Mouse (Mus musculus): Measurements from ENCODE around the gene Tmem120a. TPM values are rescaled to one million over a fixed set of nuclear protein-coding genes. Genes with fewer than 3 reads are reported as not detected.

Tmem120a gene
- 59.4 and 63.0 TPM in 2 replicates for polyA plus RNA-seq (2014; fragmentation: Nextera tagmentation; extraction: Ambion mirVana)

DNA sequence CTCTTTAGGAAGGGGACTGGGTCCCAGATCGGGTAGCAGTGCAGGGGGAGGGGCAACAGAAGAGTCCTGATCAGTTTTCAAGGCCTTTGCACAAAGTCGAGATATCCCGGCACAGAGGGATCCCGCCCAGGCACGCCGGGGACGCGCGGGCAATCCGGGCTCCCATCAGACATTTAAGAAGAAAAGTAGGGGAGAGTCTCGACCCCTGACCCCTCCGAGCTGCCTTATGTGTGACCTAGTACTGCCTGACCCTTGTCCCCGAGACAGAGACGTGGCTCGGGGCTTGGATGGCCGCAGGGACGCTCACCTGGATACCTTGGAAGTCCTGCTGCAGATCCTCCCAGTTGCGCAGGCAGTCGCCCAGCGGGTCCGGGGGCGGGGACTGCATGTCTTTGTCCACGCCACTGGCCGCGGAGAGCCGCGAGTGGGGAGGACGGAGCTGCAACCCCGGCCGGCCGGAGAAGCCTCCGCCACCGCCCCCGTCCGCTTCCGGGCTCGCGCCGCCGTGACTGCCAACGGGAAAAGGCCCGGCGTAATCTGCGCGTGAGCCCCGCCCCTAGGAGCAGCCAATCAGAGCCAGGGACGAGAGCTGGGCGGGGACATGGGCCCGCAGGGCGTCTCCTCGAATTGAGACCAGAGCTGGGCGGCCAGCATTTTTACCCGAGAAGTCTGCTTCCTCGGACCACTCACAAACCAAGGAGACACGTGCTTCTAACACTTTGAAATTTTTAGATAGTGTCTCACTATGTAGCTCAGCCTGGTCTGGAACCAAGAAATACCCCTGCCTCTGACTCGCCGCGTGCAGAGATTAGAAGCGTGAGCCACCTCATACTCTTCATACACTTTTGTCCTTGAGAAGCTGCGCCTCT, at the start of gene Tmem120a:
Gene Tmem120a, minus strand, starts transcription at position 708 of the 869 bp plus-strand sequence.
- peak; percentile 95 for ATAC-seq (ENCODE audit: insufficient read depth, low FRiP score, low TSS enrichment)
- H3K27ac ChIP-seq (ENCODE audit: low read depth, low read length) = no peak within 1 kb of the TSS
- WGBS = 0% methylated on average over 60 of the region's 60 CpGs

DNA sequence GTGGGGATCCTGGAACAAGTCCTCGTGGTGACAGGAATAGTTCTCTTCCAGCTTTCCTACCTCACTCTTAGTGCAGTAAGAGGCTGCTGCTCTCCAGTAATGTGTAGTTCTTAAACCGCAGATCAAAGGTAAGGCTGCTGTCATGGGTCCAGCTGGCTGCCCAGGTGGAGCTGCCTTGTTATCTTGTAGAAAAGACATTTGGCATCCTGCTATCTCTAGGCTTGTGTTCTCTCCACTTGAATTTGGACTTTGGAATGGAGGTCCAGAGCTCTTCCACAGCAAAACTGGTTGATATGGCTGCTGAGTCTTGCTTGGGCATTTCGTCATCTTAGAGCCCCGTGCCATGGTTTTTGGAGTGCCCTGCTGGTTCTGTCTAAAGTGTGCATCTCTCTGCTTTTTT, 38.7 kb upstream of the Tmem120a start:
- ATAC-seq (ENCODE audit: insufficient read depth, low FRiP score, low TSS enrichment) (no peak), DNase-seq (ENCODE audit: low spot score) (no peak)
- 89% methylated on average over 4 of the region's 4 CpGs for WGBS
- Histone ChIP-seq H3K9ac (ENCODE audit: low read length) (no peak overlapping the region), H3K27ac (ENCODE audit: low read depth, low read length) (no peak overlapping the region), H3K36me3 (ENCODE audit: control insufficient read depth, insufficient read depth, low read length) (peaks cover 30% of the 10 kb centered on the region), H3K4me1 (ENCODE audit: control insufficient read depth, insufficient read depth, low read length) (peaks cover 8% of the 10 kb centered on the region; the same call in 1 of the 2 replicates), H3K4me2 (ENCODE audit: low read depth) (no peak overlapping the region), H3K9me3 (ENCODE audit: control insufficient read depth, low read length) (no peaks in the 10 kb centered on the region), H3K4me3 (ENCODE audit: low read depth, low read length) (no peak overlapping the region), H3K27me3 (ENCODE audit: control insufficient read depth, insufficient read depth, low read length) (no peaks in the 10 kb centered on the region)

More for the DNA sequence above, at the start of gene Tmem120a:
- H3K36me3 ChIP-seq (ENCODE audit: control insufficient read depth, insufficient read depth, low read length) = 0 out of 2 replicates have a peak, but pooled peaks cover 3% of the 10 kb centered on the region
- H3K9me3 ChIP-seq (ENCODE audit: control insufficient read depth, low read length) = no peaks in the 10 kb centered on the region; the same call in 1 of the 2 replicates
- peak within 1 kb of the TSS; percentile 79 for H3K9ac ChIP-seq (ENCODE audit: low read length)
- H3K27me3 ChIP-seq (ENCODE audit: control insufficient read depth, insufficient read depth, low read length) = no peaks in the 10 kb centered on the region
- peak within 1 kb of the TSS; percentile 96 for H3K4me2 ChIP-seq (ENCODE audit: low read depth)
- H3K4me3 ChIP-seq (ENCODE audit: low read depth, low read length) = peak within 1 kb of the TSS; percentile 95
- peaks cover 7% of the 10 kb centered on the region for H3K4me1 ChIP-seq (ENCODE audit: control insufficient read depth, insufficient read depth, low read length)
- peak; percentile 95 for DNase-seq (ENCODE audit: low spot score)

DNA sequence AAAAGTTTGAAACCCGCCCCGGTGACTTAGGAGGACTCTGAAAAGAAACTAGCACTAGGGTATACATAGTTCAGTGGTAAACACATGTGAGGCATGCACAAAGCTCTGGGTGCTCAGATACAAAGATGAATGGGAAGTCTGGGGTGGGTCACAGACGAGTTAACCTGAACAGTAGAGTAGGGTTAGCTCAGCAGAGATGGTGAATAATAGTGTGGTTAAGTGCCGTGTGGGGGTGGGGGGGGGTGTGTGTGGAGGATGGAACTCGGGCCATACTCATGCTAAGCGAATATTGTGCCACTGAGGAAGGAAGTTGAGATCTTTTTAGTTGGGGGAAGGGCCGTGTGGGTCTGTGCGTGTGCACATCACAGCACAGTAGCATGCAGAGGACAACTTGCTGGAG, 36.1 kb upstream of the Tmem120a start:
- no peak for ATAC-seq (ENCODE audit: insufficient read depth, low FRiP score, low TSS enrichment)
- Histone ChIP-seq H3K4me3 (ENCODE audit: low read depth, low read length) (no peak overlapping the region), H3K36me3 (ENCODE audit: control insufficient read depth, insufficient read depth, low read length) (peaks cover 11% of the 10 kb centered on the region), H3K4me2 (ENCODE audit: low read depth) (no peak overlapping the region), H3K9me3 (ENCODE audit: control insufficient read depth, low read length) (no peaks in the 10 kb centered on the region), H3K4me1 (ENCODE audit: control insufficient read depth, insufficient read depth, low read length) (peaks cover 8% of the 10 kb centered on the region; the same call in 1 of the 2 replicates), H3K9ac (ENCODE audit: low read length) (no peak overlapping the region), H3K27me3 (ENCODE audit: control insufficient read depth, insufficient read depth, low read length) (no peaks in the 10 kb centered on the region), H3K27ac (ENCODE audit: low read depth, low read length) (no peak overlapping the region)
- no peak for DNase-seq (ENCODE audit: low spot score)
- 92% methylated on average over 8 of the region's 8 CpGs for WGBS

DNA sequence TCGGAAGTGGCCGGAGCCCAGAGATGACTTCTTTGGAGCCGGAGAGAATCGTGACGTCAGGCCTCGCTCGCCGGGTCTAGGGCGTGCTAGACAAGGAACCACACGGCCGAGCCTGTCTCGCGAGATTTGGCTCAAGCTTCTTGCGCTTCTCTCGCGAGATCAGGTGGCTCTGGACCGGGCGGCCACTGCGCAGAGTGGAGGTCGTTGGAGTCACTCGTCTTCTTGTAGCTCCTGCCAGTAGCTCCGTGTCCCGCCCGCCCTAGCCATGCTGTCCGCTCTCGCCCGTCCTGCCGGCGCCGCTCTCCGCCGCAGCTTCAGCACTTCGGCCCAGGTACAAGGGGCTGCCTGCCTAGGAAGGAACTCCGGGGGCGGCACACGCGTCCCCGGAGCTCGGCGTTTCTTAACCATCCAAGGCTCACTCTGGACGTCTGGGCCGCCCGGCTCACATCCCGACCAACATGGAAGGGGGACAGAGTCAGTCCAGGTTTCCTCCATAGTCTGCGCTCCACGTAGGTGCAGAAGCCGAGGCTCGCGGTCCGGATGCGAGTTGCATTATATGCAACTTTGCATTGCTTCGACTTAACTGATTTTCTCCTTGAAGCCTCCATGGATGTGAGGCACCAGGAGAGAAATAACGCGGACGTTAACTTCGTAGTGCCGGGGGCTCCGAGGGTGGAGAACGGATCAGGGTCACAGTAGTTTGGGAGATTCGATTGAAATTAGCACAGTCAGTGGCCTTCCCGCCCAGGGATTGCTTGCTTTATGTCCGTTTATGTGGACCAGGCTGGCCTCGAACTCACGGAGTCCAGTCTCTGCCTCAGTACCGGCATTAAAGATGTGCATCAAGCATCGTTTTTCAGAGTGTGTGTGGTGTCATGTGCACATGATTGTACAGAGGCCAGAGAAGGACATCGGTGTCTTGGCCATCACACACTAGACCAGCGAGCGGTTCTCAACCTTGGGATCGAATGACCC, 34.5 kb upstream of the Tmem120a start, which contains the start of gene Mdh2:
Gene Mdh2, plus strand, starts transcription at position 10 of the 975 bp plus-strand sequence.
- peak within 1 kb of the TSS; percentile 73 for H3K4me2 ChIP-seq (ENCODE audit: low read depth)
- H3K9ac ChIP-seq (ENCODE audit: low read length) = peak within 1 kb of the TSS; percentile 91
- peaks cover 8% of the 10 kb centered on the region; the same call in 1 of the 2 replicates for H3K4me1 ChIP-seq (ENCODE audit: control insufficient read depth, insufficient read depth, low read length)
- peak within 1 kb of the TSS; percentile 91 for H3K27ac ChIP-seq (ENCODE audit: low read depth, low read length)
- H3K27me3 ChIP-seq (ENCODE audit: control insufficient read depth, insufficient read depth, low read length) = no peaks in the 10 kb centered on the region
- DNase-seq (ENCODE audit: low spot score) = peak; percentile 100
- 1% methylated on average over 67 of the region's 70 CpGs for WGBS
- peak; percentile 98 for ATAC-seq (ENCODE audit: insufficient read depth, low FRiP score, low TSS enrichment)
- peaks cover 3% of the 10 kb centered on the region for H3K36me3 ChIP-seq (ENCODE audit: control insufficient read depth, insufficient read depth, low read length)
- H3K9me3 ChIP-seq (ENCODE audit: control insufficient read depth, low read length) = no peaks in the 10 kb centered on the region
- peak within 1 kb of the TSS; percentile 71 for H3K4me3 ChIP-seq (ENCODE audit: low read depth, low read length)

DNA sequence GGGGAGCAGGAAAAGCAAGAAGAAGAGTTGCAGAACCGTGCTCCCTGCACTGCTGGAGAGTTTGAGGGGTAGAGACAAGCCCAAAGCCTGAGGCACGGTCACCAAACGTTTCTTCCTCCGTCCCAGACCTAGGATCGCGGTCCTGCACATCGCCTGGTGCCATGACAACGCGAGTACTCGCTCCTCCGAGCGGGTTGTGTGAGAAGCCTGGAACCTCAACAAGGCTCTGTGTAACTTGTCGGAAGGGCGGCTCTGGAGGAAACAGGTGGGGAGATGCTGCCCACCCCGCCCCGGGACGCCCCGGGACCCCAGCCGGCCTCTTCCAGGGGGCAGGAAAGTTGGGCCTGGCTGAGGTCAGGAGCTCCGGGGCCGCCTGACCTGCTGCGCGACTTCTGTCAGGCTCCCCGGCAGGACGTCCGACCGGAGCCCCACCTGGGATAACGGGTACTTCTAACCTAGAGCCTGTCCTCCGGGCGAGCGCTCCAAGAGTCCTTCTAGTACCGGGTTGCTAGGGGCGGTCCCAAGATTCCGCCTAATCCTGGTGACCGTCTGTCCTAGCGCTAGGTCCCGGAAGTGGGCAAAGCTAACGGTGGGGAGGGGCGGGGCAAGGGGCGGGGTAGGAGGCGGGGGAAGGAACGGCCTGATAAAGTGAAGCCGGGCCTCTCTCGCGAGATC, 33.7 kb upstream of the Tmem120a start, which contains the start of gene Styxl1:
Gene Styxl1, minus strand, starts transcription at position 590 of the 675 bp plus-strand sequence.
- DNase-seq (ENCODE audit: low spot score) (peak; percentile 63), ATAC-seq (ENCODE audit: insufficient read depth, low FRiP score, low TSS enrichment) (peak; percentile 93)
- under 1% methylated on average over 44 of the region's 45 CpGs for WGBS
- H3K4me3 ChIP-seq (ENCODE audit: low read depth, low read length) = peak within 1 kb of the TSS; percentile 71
- H3K27me3 ChIP-seq (ENCODE audit: control insufficient read depth, insufficient read depth, low read length) = no peaks in the 10 kb centered on the region
- peak within 1 kb of the TSS; percentile 91 for H3K9ac ChIP-seq (ENCODE audit: low read length)
- H3K36me3 ChIP-seq (ENCODE audit: control insufficient read depth, insufficient read depth, low read length) = no peaks in the 10 kb centered on the region
- H3K4me1 ChIP-seq (ENCODE audit: control insufficient read depth, insufficient read depth, low read length) = peaks cover 8% of the 10 kb centered on the region; the same call in 1 of the 2 replicates
- no peaks in the 10 kb centered on the region for H3K9me3 ChIP-seq (ENCODE audit: control insufficient read depth, low read length)
- peak within 1 kb of the TSS; percentile 91 for H3K27ac ChIP-seq (ENCODE audit: low read depth, low read length)
- peak within 1 kb of the TSS; percentile 73 for H3K4me2 ChIP-seq (ENCODE audit: low read depth)

DNA sequence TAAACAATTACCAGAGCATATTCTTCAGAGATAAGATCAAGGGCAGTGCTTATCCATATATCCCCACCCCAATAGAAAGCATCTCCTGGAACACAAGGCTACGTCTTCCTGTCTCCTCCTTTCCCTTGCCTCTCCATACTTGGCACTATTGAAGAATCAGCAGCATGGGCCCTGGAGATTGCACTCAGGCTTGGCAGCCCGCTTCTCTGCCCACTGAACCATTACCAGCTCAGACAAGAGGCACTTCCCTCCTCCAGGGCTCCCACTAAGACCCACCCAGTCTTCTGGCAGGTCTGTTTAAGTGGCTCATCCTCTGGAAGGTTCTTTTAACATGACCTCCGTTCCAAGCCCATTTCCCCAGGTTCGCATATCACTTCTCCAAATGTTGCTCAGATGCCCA, 32.3 kb upstream of the Tmem120a start:
- Histone ChIP-seq H3K4me3 (ENCODE audit: low read depth, low read length) (no peak overlapping the region), H3K36me3 (ENCODE audit: control insufficient read depth, insufficient read depth, low read length) (no peaks in the 10 kb centered on the region), H3K4me2 (ENCODE audit: low read depth) (no peak overlapping the region), H3K9me3 (ENCODE audit: control insufficient read depth, low read length) (no peaks in the 10 kb centered on the region), H3K9ac (ENCODE audit: low read length) (no peak overlapping the region), H3K27me3 (ENCODE audit: control insufficient read depth, insufficient read depth, low read length) (no peaks in the 10 kb centered on the region), H3K4me1 (ENCODE audit: control insufficient read depth, insufficient read depth, low read length) (peaks cover 8% of the 10 kb centered on the region; the same call in 1 of the 2 replicates), H3K27ac (ENCODE audit: low read depth, low read length) (no peak overlapping the region)
- 79% methylated on average over 4 of the region's 4 CpGs for WGBS
- ATAC-seq (ENCODE audit: insufficient read depth, low FRiP score, low TSS enrichment) = no peak
- no peak for DNase-seq (ENCODE audit: low spot score)

DNA sequence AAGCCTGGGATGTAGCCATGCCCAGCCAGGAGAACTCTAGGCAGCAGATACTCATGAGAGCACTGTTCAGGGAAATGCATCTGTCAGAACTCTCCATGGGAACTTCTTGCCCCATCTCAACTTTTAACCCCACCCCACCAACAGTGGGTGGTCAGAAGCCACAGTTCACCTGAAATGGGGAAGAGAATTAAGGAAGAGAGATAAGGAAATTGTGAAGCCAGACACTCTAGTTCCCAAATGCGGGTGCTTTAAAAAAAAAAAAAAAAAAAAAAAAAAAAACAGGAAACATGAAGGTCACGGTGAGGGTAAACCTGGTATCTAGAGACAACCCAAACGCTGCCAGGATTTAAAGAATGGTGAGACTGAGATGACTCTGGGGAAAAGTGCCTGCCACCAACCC, 28.3 kb upstream of the Tmem120a start:
- H3K9me3 ChIP-seq (ENCODE audit: control insufficient read depth, low read length) = no peaks in the 10 kb centered on the region
- H3K4me2 ChIP-seq (ENCODE audit: low read depth) = no peak overlapping the region
- 73% methylated on average over 3 of the region's 3 CpGs for WGBS
- no peak for ATAC-seq (ENCODE audit: insufficient read depth, low FRiP score, low TSS enrichment)
- no peaks in the 10 kb centered on the region for H3K36me3 ChIP-seq (ENCODE audit: control insufficient read depth, insufficient read depth, low read length)
- no peak for DNase-seq (ENCODE audit: low spot score)
- H3K4me1 ChIP-seq (ENCODE audit: control insufficient read depth, insufficient read depth, low read length) = no peaks in the 10 kb centered on the region
- H3K9ac ChIP-seq (ENCODE audit: low read length) = no peak overlapping the region
- no peaks in the 10 kb centered on the region for H3K27me3 ChIP-seq (ENCODE audit: control insufficient read depth, insufficient read depth, low read length)
- no peak overlapping the region for H3K27ac ChIP-seq (ENCODE audit: low read depth, low read length)
- no peak overlapping the region for H3K4me3 ChIP-seq (ENCODE audit: low read depth, low read length)

DNA sequence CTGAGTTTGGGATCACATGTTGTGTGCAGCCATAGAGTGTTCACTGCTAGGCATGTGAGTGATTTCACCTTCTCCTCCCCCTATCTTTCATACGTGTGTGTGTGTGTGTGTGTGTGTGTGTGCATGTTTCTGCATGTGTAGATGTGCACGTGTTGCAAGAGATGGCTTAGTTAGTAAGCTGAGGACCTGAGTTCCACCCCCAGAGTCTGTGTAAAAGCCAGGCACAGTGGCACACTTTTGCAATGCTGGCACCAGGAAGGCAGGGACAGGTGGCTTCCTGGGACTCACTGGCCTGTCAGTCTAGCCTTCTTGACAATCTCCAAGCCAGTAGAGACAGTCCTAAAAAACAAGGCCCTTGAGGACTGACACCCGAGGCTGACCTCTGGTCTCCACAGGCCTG, 20.7 kb upstream of the Tmem120a start:
- Histone ChIP-seq H3K4me3 (ENCODE audit: low read depth, low read length) (no peak overlapping the region), H3K4me2 (ENCODE audit: low read depth) (no peak overlapping the region), H3K4me1 (ENCODE audit: control insufficient read depth, insufficient read depth, low read length) (no peaks in the 10 kb centered on the region), H3K9ac (ENCODE audit: low read length) (no peak overlapping the region), H3K27me3 (ENCODE audit: control insufficient read depth, insufficient read depth, low read length) (no peaks in the 10 kb centered on the region), H3K36me3 (ENCODE audit: control insufficient read depth, insufficient read depth, low read length) (no peaks in the 10 kb centered on the region), H3K9me3 (ENCODE audit: control insufficient read depth, low read length) (no peaks in the 10 kb centered on the region), H3K27ac (ENCODE audit: low read depth, low read length) (no peak overlapping the region)
- ATAC-seq (ENCODE audit: insufficient read depth, low FRiP score, low TSS enrichment) (no peak), DNase-seq (ENCODE audit: low spot score) (no peak)
- WGBS = 67% methylated on average over 3 of the region's 3 CpGs
